Mouse (Mus musculus): ENCODE data around the gene Aldob.

The Aldob gene

DNA sequence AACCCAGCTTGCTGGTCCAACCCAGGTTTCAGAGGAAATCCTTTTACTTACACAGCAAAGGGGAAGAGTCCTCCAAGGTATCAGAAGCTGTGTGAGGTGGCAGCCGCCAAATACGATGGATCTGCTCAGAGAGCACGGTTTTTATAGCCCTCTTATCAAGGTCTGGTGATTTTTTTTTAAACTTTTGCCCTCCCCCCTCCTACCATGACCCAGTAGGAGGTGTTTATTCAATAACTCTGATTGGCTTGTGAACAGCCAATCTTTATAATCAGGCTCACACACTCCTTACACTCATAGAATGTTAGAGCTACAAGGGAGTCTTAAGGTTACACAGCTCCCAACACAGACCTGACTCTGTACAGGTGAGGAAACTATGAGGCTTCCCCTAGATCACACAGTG, at the start of gene Aldob:
Gene Aldob, minus strand, starts transcription at position 164 of the 400 bp plus-strand sequence.
- DNase-seq (ENCODE audit: low spot score): no peak

DNA sequence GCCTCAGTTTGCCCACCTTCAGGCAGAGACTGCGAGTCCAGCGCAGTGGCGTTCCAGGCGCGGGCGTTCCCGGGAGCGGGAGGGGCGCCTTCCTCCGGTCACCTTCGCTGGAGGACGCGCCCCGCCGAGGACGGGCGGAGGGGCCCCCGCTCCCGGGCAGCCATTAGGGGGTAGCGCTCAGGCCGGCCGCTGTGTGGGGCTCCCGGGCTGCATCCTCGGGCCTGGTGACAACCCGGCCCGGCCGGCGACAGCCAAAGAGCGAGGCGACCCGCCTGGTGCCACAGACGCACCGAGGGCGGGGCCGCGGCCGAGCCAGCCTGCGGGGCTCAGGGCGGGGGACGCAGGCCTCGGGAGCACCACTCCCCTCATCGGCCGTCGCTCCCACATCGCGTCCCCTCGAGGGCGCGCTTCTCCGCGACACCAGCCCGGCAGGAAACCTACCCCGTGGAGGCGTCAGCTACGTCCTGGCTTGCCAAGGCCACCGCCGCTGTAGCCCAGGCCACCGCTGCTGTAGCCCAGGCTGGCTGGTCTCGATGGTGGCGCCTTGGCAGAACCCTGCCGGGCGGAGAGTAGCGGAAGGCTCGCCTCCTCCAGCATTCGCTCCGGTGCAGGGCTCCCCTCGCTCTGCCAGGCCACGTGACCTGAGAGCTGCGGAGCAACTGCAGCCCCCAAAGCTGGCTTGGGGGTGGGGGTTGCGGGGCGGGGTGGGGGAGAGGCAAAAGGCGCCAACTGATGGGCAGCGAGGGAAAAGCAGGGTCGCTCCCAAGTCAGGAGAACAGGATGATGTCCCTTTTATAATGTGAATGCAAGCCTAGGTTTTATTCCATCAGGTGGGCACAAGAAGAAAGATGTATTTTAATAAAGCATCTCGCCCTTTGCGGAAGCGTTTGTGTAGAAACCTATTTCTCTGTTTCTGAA, 48.1 kb upstream of the Aldob start, which contains the start of gene Tmem246:
Gene Tmem246, minus strand, starts transcription at position 694 of the 918 bp plus-strand sequence.
- DNase-seq (ENCODE audit: low spot score): no peak

DNA sequence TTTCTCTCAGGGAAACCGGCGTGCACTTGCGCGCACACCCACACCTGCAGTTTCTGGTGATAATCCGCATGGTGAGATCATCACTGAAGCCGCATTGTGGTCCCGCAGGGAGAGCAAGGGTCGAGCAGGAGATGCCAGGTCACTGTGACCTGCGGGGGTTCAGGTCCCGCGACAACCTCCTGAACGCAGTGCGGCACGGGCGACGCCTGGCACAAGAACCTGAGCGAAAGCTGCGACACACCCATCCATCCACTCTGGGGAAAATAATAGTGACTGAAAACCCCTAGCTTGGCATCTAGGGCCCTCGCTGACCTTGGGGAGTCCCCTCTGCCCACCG, 47.5 kb upstream of the Aldob start:
- no peak for DNase-seq (ENCODE audit: low spot score)

DNA sequence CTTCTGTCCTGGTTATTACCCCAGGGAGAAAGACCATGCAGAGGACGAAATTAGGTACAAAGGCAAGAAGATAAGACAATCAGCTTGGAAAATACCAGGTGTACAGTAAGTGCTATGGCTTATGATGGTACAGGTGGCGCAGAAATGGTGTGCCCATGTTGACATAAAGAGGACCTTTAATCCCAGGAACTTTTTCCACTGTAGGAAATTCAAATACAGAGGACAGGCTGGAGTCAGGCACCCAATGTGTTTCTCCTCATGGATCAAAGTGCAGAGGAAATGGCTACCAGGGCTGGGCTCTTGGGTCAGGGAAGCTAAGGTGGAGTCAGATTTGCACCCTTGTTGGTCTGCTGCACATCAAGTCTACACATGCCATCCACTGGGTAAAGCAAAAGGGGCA, 40.8 kb upstream of the Aldob start:
- no peak for DNase-seq (ENCODE audit: low spot score)

DNA sequence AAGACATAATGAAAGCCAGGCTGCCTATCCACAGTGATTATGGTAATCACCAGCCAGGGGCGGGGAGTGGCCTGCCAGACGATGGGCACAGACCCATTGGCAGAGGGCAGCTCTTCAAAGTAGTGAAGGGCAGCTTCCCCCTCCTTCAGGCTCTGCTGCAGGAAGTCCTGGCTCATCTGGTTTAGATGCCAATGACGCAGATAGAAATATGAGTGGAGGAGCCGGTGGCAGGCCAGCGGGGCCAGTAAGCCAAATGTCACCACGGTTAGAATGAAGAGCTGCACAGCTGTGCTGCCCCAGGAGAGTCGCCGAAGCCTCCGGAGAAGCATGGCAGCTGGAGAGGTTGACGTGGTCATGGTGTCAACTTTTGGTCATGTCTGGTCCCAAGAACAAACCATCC, 37.5 kb upstream of the Aldob start:
- no peak for DNase-seq (ENCODE audit: low spot score)

DNA sequence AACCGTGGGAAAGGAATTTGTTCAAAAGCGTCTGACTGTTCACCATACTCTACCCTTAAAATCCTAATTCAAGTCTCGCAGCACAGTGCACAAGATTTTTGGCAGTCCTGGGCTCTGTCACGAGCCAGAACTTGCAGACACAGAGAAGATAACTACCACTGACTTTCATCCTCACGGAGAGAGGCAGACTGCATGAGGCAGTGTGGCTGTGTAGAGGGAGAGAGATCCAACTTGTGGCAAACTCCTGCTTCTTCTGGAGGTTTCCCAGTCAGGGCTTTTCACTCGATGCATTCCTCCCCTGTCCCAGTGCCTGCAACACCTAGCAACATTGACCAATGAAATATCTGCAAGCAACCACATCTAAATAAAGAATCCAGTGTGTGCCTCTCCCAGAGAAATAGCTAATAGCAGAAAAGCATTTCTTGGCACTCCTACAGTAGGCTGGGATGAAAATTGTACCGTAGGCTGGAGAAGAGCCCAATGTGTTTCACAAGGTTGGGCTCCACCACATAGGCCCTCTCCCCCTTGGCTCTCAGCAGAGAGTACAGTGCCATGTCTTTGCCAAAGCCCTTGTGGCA, 36.3 kb upstream of the Aldob start:
- DNase-seq (ENCODE audit: low spot score): no peak

DNA sequence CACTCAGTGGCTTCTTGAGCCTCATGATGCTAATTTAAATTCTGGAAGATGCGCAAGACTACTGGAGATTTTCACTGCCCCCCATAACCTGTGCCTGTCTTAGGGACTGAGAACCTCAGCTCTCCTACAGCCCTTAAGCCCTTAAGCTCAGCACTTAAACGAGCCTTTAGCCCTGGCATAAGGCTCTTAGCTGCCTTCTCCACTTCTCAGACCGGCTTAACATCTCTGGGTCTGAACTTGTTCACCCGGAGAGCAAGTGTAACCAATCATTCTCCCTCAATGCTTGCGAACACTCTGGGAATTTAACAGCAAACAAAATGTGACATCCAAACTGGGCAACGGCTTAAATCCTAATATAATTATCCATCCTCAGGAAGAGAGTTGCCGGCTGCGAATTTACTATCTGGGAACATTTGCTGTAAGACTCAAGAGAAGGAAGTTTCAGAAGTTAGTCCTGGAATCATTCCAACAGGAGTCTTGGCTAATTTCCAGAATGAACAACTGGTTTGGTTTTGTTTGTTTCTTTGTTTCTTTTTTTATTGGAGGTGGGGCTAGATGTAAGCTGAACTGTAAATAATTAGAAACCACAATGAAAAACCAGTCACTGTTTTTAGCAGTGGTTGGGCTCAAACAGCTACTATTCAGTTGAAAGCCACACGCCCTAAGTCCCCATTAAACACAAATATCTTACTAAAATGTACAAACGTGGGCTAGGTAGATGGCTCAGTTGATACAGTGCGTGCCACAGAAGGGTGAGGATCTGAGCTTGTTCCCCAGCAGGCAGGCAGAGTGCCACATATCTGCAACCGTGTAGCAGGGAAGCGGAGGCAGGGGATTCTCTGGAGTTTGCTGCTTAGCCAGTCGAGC, 34.9 kb upstream of the Aldob start:
- DNase-seq (ENCODE audit: low spot score): no peak

DNA sequence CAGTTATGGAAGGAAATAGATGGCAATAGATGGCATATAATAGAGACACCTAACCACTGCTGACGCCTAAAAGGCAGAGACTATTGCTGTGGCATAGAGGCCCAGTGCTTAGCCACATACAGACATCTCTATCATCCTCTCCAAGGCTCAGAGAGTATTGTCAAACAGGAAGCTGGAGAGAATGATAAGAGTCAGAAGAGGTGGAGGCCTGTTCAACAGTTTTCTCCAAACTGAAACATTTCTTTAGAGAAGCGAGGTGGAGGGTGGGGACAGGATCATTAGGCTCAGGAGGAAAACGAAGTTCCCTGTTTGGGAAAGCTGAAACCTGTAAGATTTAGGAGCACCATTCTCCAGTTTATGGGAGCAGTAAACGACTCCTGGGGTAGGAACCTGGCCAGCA, 31.9 kb upstream of the Aldob start:
- no peak for DNase-seq (ENCODE audit: low spot score)

DNA sequence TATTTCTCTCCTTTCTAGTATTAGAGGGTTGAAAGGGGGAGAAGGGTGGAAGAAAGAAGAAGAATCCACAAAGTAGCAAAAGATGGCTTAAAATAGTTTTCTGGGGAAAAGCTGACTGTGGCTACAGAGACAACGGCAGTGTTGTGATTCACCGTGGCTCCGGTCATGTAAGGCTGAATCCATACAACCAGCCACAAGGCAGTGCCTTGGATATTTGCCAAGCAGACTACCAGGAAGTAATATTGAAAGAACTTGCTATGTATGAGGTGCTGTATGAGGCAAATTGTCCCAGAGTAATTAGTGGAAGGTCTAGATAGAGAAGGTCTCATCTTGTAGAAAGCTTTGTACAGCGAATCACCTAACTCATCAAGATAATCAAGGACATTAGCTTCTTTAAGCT, 22.8 kb upstream of the Aldob start:
- DNase-seq (ENCODE audit: low spot score): no peak

DNA sequence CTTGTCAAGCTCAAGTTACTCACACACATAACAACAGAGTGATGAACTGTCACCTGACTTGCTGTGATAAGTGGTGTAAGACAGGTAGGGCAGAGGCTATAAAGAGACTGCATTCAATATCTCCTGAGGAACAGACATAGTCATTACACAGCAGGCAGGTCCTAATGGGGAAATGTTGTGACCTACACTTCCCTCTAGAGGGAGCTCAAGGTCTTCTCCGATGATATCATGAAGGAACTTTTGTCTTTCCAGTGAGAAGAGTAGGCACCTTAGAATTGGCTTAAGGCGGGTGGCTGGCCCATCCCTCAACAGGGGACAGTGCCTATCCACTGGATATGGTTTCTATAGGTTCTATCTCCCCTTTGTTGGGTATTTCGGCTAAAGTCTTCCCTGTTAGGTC, 18.3 kb upstream of the Aldob start:
- DNase-seq (ENCODE audit: low spot score): no peak

DNA sequence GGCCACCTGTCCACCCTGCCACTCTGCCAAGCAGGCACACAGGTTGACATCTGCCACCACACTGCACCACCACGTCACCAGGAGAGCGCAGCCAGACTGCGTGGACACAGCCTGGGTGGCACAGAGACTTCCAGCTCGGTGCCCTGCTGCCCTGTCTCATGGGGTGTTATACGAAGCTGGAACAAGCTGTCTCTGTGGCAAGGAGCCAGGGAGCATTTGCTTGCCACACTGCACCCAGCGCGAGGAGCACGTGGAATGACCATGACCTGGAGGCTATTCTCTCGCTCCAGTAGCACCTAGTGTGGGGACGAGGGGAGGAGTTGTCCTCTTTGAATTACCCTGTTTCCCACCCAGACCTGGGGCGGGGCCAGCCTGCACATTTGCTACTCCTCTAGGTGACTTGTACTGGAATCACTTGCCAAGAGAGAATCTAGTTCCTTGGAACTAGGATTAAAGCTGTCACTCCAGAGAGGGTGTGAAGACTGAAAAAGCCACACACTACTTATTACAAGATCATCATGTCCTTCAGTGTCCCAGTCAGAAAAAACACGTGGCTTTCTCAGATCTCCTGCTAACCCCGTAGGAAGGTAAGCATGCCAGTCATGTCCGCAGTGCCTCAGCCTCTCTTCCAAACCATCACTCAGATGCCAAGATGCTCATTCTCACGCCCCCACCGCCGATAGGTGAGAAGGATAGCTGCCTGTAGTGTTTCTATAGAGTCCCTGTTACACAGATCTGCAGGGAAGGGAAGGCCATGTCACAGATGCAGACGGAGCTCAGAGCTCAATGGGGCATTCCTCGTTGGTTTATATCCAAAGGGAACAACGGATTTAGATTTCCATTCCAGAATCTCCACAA, 10.8 kb upstream of the Aldob start:
- DNase-seq (ENCODE audit: low spot score): no peak

DNA sequence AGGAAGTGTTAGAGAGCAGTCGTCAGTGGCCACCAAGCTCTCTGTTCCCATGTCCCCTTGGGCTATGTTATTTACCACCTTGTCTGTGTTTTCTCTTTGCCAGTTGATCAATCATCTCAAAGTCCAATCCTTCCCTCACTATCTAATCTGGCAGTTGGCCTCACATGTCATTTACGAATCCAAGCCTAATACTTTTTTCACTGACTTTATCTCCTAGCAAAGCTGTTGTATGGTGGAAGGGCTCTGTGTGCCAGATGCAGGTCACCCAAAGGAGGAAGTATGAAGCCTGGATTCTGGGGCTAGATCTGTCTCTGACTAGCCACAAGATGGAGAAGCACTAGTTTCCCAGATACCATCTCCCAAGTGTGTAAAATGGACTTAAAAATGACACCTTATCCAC, 8.8 kb upstream of the Aldob start:
- no peak for DNase-seq (ENCODE audit: low spot score)

DNA sequence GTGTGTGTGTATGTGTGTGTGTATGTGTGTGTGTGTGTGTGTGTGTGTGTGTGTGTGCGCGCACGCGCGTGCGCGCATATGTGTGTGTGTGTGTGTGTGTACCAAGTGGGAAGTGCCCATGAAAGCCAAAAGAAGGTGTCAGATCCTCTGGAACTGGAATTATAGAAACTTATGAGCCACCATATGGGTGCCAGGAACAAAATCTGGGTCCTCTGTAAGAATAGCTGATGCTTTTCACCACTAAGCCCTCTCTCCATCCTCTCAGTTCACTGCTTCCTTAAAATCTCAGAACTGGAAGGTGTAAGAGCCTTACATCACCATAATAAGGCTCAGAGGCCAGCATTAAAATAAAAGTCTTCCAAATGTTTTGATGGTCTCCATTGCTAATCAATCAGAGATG, 8.0 kb upstream of the Aldob start:
- no peak for DNase-seq (ENCODE audit: low spot score)

DNA sequence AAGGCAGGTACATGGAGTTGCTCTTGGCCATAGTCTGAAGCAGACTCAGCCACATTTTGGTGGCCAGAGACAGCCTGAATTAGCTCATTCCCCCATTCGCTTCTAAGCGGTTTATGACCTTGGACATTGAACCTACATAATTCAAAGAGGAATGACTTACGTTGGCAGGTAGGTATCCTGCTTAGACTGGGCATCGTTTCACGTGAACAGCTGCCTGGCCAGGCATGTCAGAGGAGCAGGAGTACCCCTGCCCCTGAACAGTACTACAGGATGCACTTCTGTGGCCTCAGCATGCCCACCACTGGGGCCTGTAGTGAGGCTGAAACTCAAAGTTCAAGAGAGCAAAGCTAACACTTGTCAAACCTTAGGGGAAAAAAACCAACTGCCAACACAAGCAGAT, 4.0 kb upstream of the Aldob start:
- no peak for DNase-seq (ENCODE audit: low spot score)

DNA sequence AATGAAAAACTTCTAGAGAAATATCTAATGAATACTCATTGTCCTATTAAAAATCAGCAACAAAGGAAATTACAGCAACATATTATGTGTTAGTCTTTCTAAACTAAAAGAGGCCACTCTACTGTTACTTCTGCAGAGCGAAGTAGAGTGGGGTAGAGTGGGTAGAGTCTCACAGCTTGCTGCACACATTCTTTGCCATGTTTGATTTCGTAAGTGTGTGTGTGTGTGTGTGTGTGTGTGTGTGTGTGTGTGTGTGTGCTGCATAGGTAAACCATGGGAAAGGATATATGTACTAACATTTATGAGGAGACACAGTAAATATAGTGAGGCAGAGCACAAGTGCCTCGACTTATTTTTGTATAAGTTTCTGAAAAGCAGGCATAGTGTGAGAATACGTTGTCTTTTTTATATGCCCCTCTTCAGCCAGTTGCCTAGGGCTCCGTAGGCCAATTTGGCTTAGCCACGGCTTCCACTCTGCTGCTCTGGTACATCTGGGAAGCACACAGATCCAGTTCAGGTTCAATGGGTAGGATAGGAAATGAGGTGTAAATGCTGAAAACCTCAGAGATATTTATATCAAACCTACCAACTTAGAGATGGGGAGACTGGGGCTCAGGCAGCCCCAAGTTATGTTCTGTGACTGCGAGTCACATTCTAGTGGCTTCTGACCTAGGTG, 1.7 kb downstream of the Aldob start:
- DNase-seq (ENCODE audit: low spot score): no peak

DNA sequence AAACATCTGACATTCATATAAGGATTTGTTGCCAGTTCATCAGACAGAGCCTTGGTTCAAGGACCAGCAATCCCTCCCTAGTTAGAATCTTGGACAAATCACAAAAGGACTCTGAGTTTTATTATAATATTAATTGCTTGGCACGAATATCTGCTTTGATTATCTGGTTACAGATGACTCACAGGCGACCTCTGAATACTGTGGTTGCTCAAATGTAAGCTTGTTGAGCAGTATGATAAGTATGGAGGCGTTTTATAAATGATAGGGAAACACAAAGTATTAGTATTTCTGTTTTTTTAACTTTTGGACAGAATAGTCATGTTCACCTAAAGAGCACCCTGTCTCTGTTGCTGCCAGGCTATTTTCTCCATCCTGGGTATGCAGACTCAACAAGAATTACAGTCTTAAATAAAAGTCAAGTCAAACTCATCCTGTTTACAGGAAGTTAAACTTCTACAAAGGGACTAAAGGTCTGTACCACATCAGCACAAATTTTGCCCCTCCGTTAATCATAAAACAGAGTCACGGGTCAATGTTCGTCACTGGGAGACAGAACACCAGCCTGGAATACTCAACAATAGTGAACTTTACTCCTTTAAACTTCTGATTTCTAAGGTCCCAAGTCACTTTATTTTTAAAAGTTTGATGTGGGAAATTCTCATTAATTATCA, 2.3 kb downstream of the Aldob start:
- DNase-seq (ENCODE audit: low spot score): no peak

DNA sequence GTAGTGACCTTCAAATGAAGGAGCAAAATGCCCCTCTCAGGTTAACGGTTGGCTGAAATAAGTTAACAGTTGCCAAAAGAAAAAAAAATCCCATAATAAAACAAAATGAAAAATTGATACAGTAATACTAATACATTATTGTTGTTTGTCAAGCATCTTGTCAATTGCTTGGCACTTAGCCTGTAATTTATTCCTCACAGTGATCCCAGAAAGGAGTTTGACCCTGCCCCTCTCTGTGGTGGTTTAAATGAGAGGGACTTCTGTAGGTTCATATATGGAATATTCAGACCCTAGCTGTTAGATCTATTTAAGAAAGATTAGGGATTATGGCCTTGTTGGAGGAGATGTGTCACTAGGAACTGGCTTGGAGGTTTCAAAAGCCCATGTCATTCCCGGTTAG, 3.3 kb downstream of the Aldob start:
- DNase-seq (ENCODE audit: low spot score): no peak

DNA sequence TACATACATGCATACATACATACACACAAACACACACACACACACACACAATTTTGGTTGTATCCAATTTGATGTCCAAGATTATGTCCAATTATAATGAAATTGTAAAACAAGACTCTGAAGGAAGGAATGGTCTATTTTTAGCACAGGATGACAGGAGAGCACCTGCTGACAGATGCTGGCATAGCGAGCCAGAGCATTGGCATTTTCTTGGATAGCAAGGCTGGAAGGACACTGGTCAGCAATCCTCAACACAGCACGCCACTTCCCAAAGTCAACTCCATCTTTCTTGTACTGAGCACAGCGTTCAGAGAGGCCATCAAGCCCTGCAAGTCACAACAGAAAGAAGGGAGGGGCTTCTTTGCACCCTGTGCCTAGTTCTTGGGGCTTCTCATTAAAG, 8.4 kb downstream of the Aldob start:
- DNase-seq (ENCODE audit: low spot score): no peak

DNA sequence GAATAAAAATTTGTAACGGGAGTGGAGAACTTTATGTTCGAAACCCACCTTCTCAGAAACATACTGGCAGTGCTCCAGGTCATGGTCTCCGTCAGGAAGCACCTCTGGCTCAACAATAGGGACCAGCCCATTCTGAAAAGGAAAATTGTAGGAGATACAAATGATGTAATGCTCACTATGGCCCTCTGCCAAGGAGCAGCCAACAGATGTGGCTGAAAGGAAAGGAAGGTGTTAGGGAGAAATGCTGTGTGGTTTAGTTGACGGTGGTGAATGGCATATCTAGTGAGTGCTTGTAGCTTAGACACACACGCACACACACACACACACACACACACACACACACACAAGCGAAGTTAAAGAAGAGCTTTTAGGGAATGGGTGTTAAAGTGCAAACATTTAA, 9.7 kb downstream of the Aldob start:
- no peak for DNase-seq (ENCODE audit: low spot score)

DNA sequence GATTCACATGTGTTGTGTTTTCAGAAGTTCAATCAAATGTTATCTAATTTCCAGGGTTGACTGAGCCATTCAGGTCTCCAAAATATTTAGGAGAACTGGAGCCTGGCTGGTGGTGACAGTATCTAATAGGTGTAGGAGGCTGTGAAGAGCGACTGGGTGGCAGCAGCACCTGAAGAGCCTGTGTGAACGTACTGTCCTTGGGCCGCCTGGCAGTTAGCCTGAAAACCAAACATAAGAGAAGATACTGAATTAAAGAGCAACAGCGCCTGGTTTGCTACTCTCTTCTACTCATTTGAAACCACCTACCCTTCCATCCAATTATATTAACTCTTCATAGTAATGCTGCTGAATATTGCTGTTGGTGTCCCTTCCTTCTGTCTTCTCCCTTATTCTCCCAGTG, 12.7 kb downstream of the Aldob start:
- no peak for DNase-seq (ENCODE audit: low spot score)

Measured in urinary bladder, postnatal 10 days (tissue).